ENCODE assay signal across 16 mouse cellular contexts in the genomic region with DNA sequence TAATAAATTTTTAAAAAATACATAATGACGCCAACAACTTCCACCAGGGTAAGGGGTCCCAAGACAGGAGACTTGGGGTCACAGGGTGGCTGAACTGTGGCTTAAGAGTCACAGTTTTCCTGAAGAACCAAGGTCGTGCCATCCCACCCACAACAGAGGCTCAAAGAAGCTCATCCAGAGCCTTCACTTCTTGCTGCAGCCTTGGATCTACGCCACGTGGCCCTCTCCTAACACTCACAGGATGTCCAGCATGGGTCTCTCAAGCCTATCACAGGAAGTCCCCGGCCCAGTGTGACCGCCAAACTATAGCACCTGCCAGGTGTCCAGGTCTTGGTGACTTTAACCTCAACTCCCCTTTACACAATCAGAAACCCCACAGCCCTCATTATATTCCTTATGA.
"Had no signal": no experiment of that assay in that cellular context is flagged by ENCODE, and none has a peak within 500 bp of the region (broad histone marks: within the 10 kb centered on the region; RNA-seq: fewer than 3 reads in every experiment).

No protein-coding gene starts in this region.

- H3K4me3 ChIP-seq: neural tube, embryonic 13.5 days; neural tube, embryonic 15.5 days; stomach, embryonic 15.5 days had no signal

- H3K9ac ChIP-seq: neural tube, embryonic 13.5 days; neural tube, embryonic 15.5 days; stomach, embryonic 15.5 days had no signal

- H3K4me2 ChIP-seq: neural tube, embryonic 13.5 days; neural tube, embryonic 15.5 days; stomach, embryonic 15.5 days had no signal

- DNase-seq: retina, postnatal 1 day; right cerebral cortex, adult 18-20 months; right cerebral cortex, postnatal 14 days; right cerebral cortex, postnatal 25 days; right cerebral cortex, postnatal 4 days; spleen, adult 18-20 months; thymus, adult 18-20 months; thymus, adult 2 months; thymus, postnatal 14 days; thymus, postnatal 25 days; thymus, postnatal 36 days; thymus, postnatal 4 days had no signal

- H3K27me3 ChIP-seq: neural tube, embryonic 13.5 days; neural tube, embryonic 15.5 days; stomach, embryonic 15.5 days had no signal

- H3K4me1 ChIP-seq: neural tube, embryonic 13.5 days; neural tube, embryonic 15.5 days had no signal

- H3K36me3 ChIP-seq: neural tube, embryonic 13.5 days; neural tube, embryonic 15.5 days had no signal

- H3K27ac ChIP-seq: neural tube, embryonic 13.5 days; neural tube, embryonic 15.5 days; stomach, embryonic 15.5 days; stomach, postnatal 0 days had no signal

- H3K9me3 ChIP-seq: neural tube, embryonic 13.5 days; neural tube, embryonic 15.5 days; stomach, embryonic 15.5 days had no signal
